Mouse (Mus musculus): Measurements from ENCODE around the gene Prss8. TPM values are rescaled to one million over a fixed set of nuclear protein-coding genes. Genes with fewer than 3 reads are reported as not detected.

Gene Prss8
- total RNA-seq, 1 experiment from 2014 or later: 0.22 TPM

DNA sequence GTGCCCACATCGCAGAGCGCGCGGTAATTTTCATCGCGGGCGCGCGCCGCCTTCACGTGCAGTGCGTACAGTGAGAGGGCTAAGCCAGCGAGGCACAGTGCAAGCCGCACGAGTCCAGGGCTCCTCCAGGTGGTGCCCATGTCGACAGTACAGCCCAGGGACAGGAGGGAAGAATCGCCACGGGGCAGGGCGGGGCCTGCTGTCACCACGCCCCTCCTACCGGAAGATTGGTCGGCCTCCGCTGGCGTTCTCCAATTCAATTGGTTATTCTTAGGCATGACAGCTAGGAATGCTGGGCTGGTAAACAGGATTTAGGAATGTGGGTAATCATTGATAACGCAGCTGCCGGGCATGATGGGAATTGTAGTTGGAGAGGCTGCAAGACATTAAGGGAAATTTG lies 34.5 kb downstream of the Prss8 start, which contains the start of the genes Gm21974 and Vkorc1:
Gm21974 (minus strand) TSS at position 13 of the 400 bp plus-strand sequence.
Vkorc1 (minus strand) TSS at position 176 of the 400 bp plus-strand sequence.
- peak; percentile 96 for DNase-seq

DNA sequence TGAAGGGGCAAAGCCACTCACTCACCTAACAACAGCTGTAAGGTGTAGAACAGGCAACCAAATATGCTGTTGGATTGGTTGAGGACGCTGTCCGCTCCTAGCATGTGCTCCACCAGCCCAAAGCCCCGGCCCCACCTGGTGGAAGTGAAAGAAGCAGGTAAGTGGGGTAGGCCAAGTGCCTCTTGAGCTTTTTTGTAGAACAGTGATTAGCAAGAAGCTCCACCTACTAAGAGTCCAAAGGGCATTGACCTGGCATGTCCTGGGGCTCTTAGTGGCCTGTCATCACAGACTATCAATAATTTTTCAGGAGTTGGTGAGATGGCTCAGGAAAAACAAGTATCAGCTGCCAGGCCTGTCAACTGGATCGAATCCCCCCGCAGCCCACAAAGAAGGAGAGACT lies 35.4 kb downstream of the Prss8 start:
- no peak for DNase-seq

DNA sequence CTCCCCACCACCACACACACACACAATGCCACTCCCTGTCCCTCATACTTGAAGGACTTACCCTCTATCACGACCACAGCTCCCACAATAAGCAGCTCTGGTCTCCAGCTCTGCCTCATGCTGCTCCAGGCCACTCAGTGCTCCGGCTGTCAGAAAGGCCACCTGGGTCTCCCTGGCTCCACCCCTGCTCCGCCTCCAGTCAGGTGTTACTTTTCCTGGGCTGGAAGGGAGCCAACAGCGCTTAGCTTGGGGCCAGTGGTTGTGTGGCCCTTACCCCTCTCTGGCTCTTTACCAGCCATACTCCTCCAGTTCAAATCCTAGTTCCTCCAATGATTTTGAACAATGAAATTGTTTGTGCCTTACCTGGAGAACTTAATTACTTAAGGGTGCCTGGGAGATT lies 39.1 kb downstream of the Prss8 start, which contains the start of gene Prss53:
Prss53 (minus strand) TSS at position 173 of the 400 bp plus-strand sequence.
- DNase-seq: no peak

DNA sequence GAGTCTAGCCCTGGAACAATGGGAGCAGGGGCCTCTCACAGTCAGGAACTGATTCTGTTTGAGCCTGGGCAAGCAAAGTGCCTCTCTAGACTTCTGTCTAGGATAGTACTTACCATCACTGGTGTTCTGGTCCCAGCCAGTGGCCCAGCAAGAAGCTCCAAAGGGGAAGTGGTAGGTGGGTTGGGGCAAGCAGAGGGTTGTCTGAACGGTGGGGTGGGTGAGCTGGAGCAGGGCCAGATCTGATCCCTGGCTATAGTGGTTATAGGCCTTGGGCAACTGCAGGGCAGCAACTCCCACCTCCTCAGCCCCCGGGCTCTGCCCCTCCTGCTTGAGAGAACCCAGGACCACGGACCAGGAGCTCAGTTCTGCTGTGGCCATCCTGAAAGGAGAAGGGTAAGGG lies 41.1 kb downstream of the Prss8 start:
- no peak for DNase-seq

DNA sequence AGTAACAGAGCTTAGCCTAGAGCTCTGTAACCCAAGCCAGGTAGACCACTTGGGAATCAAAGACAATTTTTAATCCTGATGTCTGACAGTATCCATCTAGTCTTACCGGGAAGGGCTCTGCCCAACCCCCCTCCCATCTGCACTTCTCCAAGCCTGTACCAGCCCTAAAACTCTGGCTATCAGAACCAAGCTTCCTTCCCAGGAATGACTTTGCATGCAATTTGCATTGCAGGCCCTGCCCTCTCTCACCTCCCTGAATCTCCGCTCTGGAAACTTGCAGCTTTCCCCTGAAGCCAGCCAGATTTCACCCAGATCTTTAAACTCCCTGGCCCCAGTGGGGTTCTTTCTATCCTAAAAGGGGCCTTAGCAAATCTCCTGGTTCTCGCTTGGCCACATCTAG lies 42.1 kb downstream of the Prss8 start:
- DNase-seq: no peak

DNA sequence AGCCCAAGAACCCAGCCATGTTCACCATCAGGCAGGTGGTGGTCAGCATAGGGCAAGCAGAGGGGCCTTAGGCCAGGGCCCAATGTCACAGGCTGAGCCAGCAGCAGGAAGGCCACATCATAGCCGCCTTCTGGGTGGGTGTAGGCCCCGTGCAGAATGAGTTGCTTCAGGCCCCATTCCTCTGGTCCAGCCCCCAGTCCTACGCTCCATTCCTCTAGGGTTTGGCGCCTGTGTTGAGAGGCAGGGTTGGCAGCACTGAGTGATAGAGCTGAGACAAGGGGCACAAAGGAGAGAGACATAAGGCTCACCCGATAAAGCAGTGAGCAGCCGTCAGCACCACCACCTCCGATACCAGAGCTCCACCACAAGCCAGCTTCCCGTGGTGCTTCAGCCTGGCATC lies 42.7 kb downstream of the Prss8 start:
- no peak for DNase-seq

DNA sequence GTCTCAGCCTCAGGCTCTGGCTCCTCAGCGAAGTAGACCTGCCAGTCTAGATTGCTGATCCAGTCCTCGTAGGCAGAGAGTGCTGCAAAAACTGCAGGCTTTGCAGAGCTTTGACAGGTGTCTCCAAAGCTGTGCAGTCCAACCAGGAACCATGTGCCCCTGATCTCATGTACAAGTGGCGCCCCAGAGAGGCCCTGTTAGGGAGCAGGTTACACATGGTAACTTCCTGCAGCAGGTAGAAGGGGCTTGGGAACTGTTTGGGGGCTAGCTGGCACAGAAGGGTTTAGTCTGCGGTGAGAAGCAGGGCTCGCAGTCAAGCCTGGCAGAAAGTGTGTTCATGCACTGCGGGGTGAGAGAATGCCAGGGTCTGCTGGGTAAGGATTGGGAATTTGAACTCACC lies 43.4 kb downstream of the Prss8 start:
- DNase-seq: no peak

DNA sequence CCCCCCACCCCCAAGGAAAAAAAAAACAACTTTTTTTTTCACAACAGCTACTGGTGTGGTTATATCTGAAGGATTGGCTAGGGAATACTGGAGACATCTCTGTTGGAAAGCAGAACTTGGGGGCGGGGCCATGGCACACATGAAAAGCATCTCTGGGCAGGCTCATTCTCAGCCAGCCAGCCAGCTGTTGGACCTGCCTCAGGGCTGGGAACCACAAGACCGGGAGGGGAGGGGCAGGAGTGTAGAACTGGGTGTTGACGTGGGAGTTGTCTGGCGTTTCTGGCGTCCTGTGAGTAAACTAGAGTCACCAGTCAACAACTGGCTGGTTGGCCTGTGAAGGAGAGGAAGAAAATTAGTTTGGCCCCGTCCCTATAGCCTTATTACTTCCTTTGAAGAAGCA lies 44.0 kb downstream of the Prss8 start:
- peak; percentile 52 for DNase-seq

DNA sequence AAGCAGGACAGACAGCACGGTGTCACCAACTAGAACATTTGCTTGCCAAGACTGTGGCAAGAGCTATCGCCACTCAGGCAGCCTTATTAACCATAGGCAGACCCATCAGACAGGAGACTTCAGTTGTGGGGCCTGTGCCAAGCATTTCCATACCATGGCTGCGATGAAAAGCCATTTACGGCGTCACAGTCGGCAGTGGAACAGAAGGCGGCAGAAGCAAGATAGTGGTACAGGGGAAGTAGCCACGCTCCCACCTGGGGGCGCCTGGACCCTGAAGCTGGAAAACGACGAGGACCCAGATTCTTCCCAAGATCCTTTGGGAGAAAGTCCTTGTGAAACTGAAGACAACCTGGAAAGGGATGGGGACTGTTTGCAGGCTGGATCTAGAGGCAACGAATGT lies 49.5 kb downstream of the Prss8 start:
- DNase-seq: no peak

DNA sequence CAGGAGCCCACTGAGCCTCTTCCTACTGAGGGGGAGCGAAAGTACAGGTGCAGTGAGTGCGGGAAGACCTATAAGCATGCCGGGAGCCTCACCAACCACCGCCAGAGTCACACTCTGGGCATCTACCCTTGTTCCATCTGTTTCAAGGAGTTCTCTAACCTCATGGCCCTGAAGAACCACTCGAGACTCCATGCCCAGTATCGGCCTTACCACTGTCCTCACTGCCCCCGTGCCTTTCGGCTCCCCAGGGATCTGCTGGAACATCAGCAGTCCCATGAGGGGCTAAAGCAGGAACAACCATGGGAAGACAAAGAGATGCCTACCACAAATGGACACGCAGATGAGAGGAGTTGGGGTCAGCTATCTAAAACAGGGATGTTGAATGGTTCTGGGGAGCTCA lies 50.6 kb downstream of the Prss8 start:
- DNase-seq: no peak

DNA sequence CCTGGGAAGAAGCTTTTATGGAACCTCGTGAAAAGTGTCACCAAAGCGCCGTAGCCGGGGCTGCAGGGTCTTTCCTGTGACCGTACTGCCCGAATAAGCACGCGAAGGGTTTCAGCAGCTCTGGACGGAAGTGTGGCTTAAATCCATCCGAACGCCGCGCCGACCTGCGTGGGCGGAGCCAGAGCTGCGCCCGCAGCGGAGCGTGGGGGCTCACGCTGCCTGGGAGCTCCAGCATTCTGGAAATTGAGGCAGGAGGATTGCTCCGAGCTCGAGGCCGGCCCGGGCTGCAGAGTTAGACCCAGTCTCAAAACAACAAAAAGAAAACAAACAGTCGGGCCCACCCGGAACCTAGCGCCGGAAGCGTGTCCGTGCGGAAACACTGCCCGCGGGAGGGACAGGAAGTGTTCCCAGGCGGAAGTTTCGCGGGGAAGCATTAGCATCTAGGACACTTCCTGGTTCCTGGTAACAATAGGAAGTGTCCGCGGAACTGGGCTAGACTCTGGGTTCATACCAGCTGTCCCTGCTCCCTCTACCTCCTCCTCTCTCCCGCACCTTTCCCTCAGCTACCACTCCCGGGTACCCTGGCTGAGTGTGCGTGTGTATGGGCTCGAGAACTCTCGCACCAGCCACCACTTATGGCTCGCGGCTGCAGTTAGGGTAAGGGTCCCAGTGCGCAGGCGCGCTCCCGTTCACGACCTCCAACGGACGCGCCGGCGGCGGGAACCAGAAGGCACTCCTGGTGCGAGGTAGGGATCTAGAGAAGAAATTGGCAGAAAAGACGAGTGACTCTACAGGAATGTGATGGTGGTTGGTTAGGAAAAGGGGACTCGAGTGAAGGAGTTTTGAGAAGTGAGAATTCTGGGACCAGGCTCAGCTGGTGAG lies 53.2 kb downstream of the Prss8 start, which contains the start of gene Zfp668:
Zfp668 (minus strand) TSS at position 362 of the 882 bp plus-strand sequence.
- DNase-seq: peak; percentile 95

DNA sequence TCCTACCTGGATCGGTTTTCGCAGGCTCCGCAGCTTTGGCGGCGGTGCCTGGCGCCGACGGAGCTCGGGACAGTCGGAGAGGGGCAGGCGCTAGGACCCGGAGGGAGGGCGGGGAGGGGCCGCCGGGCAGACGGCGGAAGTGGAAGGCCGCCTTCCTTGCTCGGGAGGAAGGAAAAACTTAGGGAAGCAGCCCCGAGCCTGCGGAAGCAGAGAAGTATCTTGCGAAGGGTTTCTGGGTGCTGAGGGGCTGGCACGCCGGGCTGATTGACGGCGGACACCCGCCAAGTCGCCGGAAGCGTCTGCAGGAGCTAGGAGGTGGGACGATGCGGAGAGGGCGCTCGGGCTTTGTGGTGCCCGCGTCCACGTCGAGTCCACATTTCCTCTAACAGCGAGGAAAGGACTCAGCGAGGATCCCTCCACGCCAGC lies 53.9 kb downstream of the Prss8 start, which contains the start of gene Zfp646:
Zfp646 (plus strand) TSS at position 181 of the 426 bp plus-strand sequence.
- peak; percentile 88 for DNase-seq

Other genes with a start within 250 kb of the Prss8 start
- gene Bcl7c, start 221.2 kb downstream of the Prss8 start, total RNA-seq (2021): 64.8 and 69.2 TPM in 2 replicates
- 4.7 and 5.1 TPM in 2 replicates for gene Ctf1, start 217.4 kb downstream of the Prss8 start, total RNA-seq (2021)
- gene Ctf2, start 197.9 kb downstream of the Prss8 start, total RNA-seq (2021): not detected in 2 replicates
- gene Fbxl19, start 185.6 kb downstream of the Prss8 start, total RNA-seq (2021): 12.8 and 14.5 TPM in 2 replicates
- gene Orai3, start 160.3 kb downstream of the Prss8 start, total RNA-seq (2021): 28.1 and 28.3 TPM in 2 replicates
- gene Setd1a, start 153.4 kb downstream of the Prss8 start, total RNA-seq (2021): 37.7 and 46.2 TPM in 2 replicates
- 0.38 and 0.44 TPM in 2 replicates for gene Gm49388, start 144.5 kb downstream of the Prss8 start, total RNA-seq (2021)
- gene Hsd3b7, start 129.5 kb downstream of the Prss8 start, total RNA-seq (2021): 38.0 and 69.3 TPM in 2 replicates
- 84.5 and 85.0 TPM in 2 replicates for gene Stx4a, start 105.8 kb downstream of the Prss8 start, total RNA-seq (2021)
- gene Stx1b, start 105.6 kb downstream of the Prss8 start, total RNA-seq (2021): 7.8 and 9.9 TPM in 2 replicates
- gene Zfp646, start 53.9 kb downstream of the Prss8 start, total RNA-seq (2021): 32.1 and 36.7 TPM in 2 replicates
- gene Zfp668, start 53.3 kb downstream of the Prss8 start, total RNA-seq (2021): 8.3 and 12.0 TPM in 2 replicates
- 0.70 and 0.94 TPM in 2 replicates for gene Prss53, start 39.1 kb downstream of the Prss8 start, total RNA-seq (2021)
- gene Gm21974, start 34.6 kb downstream of the Prss8 start, total RNA-seq (2021): not detected in 2 replicates
- 60.7 and 92.8 TPM in 2 replicates for gene Vkorc1, start 34.5 kb downstream of the Prss8 start, total RNA-seq (2021)
- gene Bckdk, start 26.0 kb downstream of the Prss8 start, total RNA-seq (2021): 130 and 135 TPM in 2 replicates
- 24.0 and 25.5 TPM in 2 replicates for gene Kat8, start 17.6 kb downstream of the Prss8 start, total RNA-seq (2021)
- 12.5 and 13.1 TPM in 2 replicates for gene Prss36, start 16.6 kb upstream of the Prss8 start, total RNA-seq (2021)
- gene Fus, start 37.4 kb upstream of the Prss8 start, total RNA-seq (2021): 275 and 322 TPM in 2 replicates
- 3.4 and 10.1 TPM in 2 replicates for gene Pycard, start 63.8 kb upstream of the Prss8 start, total RNA-seq (2021)
- not detected in 2 replicates for gene Trim72, start 73.8 kb upstream of the Prss8 start, total RNA-seq (2021)
- gene Itgam, start 132.5 kb upstream of the Prss8 start, total RNA-seq (2021): 4.2 and 6.4 TPM in 2 replicates
- not detected in 2 replicates for gene Gm49368, start 132.6 kb upstream of the Prss8 start, total RNA-seq (2021)
- 0.41 and 2.1 TPM in 2 replicates for gene Itgax, start 199.4 kb upstream of the Prss8 start, total RNA-seq (2021)
- 0.45 and 0.93 TPM in 2 replicates for gene Itgad, start 224.3 kb upstream of the Prss8 start, total RNA-seq (2021)